Mouse (Mus musculus) v-Abl transformed pro-B cells (cell line): ENCODE measurements around the gene Clybl.

Experiments used
- in situ Hi-C, 2 experiments: fragments of 400-800 bp; cut with MboI; formaldehyde crosslinking; loops; one replicate each; pipeline ENCODE4 v1.15.1; 2025; ENCODE audit not compliant: unreplicated experiment in 2 of 2

Clybl gene

DNA sequence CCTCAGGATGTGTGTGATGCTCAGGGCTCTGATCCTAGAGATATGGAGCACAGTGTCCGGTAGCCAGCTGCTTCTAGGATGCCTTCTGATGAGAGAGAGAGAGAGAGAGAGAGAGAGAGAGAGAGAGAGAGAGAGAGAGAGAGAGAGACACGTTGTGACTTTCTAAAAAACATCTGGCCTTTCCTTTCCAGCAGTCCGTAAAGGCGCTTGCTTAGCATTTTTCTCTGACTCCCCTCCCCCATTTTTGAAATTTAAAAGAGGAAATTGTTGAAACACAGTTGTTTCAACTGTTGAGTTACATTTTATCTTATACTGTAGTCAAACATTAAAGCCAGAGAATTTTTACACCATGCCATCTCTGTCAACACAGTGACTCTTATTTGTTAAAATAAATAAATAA lies 114.9 kb downstream of the Clybl start:
- in situ Hi-C loops = no loop called here

DNA sequence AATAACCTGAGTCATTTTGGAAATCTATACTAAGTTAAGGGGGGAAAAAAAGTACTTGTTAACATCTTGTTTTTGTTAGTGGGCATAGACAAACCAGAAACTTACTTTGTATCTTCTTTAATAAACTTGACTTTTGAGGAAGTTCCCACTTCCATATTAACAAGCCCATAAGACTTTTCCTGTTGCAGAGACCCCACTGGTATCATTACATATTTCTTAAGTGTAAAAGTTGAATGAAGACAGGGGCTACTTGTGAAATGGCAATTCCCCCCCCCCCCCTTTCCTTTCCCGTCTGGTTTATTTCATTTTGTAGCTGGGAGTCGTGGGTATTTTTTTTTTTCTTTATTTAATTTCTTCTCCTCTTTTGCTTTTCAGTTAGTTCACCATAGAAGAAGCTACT lies 115.4 kb downstream of the Clybl start:
- in situ Hi-C loops = no loop called here

DNA sequence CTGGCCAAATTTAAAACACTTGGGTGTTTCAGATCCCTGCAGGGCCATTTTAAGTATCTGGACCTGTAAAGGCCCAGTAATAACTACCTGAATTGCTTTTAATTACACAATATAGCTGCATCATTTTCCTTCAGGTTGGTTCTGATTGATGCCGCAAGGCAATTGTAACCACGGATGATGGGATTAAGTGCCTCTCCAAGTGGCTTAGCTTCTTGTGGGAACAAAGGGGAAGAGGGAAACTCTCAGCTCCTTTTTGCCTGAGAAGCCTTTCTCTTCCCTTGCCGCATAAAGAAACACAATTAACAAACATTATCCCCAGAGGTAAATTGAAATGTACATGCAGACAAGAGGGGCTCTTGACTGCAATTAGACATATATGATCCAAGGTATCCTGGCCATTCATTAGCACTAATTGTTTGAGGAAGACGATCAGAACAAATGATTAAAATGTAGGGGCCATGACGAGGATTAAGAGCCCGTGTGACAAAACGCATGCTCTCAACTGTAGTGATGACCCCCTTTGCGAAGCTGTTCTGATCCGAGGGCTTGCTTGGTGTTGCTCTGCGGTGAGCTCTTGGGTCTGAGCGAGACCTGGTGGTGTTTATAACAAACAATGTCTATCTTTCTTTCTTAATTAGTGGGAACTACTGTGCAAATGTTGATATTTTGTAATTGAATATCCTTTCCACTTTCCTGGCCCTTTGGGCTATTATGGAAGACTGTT lies 116.0 kb downstream of the Clybl start:
- in situ Hi-C loops = no loop called here

DNA sequence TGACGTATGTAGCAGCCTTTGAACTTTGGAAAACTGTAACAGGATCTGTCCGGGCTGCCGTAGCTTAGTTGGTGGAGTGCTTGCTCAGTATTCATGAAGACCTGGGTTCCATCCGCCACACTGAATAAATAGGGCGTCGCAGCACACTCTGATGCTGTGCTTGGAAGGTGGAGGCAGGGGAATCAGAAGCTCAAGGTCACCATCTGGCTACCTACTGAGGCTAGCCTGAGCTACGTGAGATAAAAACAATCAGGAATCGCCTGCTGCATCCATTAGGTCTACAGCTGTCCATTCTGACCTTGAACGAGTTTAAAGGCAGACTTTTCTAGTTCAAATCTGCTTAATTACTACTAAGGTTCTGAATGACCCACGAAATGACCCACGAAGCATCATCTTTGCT lies 118.8 kb downstream of the Clybl start:
- in situ Hi-C loops = no loop called here

DNA sequence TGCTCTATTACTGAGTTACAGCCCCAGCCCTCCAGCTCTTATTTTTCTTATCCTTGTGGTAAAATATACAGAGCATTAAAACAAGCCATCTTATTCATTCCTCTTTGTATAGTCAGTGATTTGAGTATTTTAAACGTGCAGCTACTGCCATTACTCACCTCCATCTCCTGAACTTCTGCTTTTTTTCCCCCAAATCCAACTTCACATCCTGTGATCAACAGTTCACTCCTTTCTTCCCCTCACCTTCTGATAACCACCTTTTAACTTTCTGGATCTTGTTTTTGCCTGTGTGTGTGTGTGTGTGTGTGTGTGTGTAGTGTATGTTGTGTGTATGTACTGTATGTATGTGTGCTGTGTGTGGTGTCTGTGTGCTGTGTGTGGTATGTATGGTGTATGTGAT lies 122.3 kb downstream of the Clybl start:
- in situ Hi-C loops = no loop called here

DNA sequence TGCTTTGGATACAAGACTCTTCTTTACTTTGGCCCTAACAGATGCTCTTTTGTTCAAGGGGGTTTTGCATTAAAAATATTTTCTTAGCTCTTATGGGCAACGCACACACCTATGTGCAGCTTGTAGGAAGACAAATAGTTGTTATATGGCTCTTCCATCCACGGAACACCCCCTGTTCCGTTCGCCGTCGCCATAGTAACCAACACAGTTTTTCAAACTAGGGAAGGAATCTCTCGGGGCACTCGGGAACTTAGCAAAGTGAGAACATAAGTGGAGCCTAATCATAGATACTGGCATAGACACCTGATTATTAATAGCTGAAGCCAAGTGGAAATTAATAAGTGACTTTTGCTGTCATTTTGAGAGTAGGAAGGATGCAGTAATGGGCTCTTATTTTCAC lies 123.6 kb downstream of the Clybl start:
- in situ Hi-C loops = no loop called here

DNA sequence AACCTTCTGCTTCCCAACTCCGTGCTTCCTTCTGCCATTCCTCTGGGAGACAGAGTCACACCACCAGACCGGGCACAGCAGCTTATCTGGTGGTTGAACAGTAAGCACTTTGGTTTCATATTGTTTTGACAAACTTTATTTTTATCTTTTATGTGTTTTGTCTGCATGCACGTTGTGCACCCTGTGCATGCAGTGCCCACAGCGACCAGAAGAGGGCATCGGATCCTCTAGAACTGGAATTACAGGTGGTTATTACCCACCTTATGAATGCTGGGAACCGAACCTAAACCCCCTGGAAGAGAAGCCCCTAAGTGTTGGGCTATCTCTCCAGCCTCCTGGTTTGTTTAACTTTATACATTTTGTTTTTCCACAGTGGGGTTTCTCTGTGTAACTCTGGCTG lies 130.9 kb downstream of the Clybl start:
- in situ Hi-C loops = no loop called here

DNA sequence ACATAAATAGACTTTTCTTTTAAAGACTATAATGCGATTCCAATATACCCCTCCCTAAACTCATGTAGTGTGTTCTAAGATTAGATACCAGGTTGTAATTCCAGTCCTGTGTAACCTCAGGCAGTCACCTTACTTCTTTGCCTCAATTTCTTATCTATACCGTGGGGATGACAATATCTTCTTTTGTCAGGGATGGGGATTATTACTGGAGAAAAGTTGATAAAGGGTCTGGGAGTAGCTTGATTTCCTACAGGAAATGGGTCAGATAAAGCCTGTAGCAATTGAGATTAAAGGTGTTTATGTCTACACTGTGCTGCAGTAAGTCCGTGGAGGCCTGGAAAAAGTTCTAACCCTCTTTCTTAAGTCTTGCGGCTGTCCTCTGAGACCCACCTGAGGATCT lies 131.8 kb downstream of the Clybl start:
- in situ Hi-C loops = no loop called here

DNA sequence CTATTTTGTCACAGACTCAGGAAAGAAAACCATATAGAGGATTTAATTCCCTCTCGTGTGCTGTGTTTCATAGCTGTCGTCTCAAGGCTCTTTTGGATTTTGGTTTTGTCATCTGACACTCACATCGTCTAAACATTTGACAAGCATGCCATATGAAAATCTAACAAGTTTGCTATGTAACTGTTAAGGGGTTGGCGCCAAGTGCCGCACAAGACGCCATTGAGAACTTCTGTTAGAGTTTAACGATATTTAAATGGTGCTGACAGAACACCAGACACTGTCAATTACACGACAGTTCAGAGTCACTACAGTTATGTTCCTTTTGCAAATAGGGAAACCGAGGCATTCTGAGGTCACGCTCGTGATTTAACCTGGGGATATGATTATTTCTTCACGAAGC lies 134.2 kb downstream of the Clybl start:
- in situ Hi-C loops = no loop called here

DNA sequence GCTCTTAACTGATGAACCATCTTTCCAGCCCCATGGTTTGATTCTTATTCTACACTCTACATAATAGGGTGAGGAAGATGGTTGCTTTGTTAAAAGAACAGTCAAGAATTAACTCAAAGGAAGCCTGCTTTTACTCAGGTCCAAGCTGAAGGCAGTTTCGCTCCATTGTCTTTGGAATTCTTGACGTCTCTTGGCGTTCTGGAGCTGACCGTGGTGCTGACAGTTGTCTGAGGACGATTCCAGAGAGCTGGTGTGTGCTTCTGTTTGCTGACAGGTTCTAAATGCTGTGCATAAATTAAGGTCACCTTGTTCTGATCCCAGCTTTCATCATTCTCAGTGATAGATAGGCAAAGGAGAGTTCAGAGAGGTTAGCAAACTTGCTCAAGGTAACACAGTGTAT lies 140.6 kb downstream of the Clybl start:
- in situ Hi-C loops = no loop called here

DNA sequence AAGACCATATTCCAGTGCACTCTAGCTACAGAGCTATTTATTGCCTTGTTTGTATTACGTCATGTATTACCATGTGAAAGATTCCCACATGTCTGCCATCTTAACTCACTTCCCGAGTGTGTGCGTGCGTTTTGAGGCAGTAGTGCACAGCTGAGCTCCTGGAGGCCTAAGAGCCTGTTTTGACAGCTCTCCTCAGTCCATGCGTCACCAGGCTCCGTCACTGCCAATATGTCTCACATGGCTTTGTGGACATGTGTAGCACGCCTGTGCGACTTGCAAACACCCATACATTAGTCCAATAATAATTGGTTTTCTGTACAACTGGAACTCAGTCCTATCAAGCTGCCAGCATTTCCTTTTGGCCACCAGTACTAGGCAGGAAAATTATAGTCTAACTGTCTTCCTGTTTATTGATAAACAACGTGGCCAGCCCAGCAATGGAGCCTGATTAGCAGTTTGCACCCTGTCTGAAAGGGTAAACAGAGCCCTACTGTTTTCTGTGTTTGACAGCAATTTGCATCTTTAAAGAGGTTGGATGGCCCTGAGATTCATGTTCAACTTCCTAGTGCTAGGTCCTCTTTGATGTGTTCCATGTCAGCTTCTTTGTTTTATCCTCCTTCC lies 142.4 kb downstream of the Clybl start:
- in situ Hi-C loops = no loop called here

DNA sequence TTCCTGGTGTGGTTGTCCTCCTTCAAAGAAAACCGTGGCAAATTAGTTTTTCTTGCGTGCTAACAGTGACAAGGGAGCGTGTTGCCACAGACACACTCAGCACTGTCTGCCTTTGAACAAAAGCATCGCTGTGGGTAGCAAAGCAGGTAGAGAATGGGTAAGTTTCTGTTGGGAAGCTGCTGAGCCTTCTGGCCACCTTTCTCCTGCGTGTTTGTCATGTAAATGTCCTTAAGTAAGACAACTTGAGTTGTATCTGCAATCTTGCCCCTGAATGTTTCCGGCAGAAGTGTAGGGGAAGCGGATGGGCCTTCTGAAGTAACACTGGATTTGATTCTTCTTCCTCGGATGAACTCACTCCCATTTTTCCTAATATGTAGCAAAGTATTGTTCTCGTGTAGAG lies 148.6 kb downstream of the Clybl start:
- in situ Hi-C loops = no loop called here

DNA sequence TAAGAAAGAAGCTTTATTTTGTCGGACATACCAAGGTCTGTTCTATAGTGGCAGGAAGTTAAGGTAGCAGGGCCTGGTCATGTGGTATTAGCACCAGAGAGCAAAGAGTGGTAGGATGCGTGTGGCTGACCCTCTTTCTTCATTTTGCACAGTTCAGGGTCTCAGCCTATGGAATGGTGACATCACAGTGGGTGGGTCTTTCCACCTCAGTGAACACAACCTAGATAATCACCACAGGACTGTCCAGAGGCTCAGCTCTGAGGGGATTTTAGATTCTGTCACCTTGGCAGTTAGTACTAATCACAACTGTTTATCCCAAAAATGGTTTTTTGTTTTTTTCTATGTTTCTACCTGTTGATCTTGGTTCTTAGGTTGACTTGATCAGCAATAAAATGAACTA lies 149.2 kb downstream of the Clybl start:
- in situ Hi-C loops = no loop called here

DNA sequence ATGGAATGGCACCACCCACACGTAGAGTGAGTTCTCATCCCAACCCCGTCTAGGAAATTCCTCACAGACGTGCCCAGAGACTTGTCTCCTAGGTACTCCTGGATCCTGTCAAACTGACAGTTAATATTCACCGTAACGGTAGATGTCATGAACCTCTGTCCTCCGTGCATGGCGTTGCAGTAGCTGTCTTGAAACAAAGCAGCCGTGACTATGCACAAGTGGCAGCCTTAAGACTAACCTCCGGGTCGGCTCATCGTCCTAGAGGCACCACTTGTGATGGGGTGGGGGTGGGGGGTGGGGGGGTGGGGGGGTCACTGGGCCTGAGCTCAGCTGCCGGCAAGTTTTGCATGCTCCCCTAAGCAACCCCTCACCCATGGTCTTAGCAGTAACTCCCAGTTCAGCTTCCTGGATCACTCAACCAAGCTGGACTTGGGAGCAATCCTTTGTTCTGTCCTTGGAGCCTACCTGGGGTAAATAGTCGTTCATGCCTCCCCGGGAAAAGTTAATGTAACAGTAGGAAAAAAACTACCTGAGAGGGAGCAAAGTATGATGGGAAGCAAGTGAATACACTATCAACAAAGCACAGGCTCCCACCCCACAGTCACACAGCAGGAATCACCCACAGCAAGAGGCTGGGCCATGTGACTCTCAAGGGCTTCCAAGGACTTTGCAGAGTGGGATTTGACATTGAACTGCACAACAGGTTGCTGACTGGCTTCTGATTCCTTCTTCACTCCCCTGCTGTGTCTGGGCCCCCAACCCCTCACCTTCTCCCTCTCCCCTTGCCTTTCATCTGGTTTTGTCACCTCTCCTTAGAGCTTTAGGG lies 150.3 kb downstream of the Clybl start:
- in situ Hi-C loops = no loop called here

DNA sequence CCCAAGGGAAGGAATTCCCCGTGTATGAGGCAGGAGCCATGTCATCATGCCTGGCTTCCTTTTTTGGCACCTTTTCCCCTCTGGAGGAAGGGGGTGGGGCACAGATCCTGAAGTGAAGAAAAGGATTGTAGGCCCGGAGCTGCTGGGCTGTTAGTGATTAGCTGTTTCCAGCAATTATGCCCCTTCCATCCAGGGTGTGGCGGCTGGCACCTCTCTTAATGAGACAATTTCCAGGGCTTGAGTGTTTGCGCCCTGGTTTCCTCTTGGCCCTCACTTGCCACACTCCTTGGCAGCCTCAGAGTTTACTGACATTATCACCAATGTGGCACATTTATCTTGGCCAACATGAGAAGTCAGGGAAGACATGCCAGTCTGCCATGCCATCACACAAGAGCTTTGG lies 155.5 kb downstream of the Clybl start:
- in situ Hi-C loops = no loop called here

DNA sequence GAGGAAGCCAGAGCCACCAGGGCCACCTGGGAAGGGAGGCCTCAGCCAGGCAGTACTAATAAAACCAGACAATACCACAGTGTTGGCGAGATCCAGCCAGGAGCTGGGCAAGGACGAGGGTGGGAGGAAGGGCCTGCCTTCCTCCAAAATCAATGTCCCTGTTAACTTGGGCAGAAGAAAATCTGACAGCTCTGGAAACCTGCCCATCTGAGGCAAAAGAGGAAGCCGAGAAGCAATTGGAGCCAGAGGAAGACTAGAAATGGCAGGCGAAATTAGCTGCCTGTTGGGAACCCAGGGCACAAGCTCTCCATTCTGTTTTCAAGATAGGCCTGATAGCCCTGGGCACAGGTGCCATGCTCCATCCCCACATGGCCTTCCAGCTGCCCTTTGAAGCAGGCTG lies 157.3 kb downstream of the Clybl start:
- in situ Hi-C loops = no loop called here

DNA sequence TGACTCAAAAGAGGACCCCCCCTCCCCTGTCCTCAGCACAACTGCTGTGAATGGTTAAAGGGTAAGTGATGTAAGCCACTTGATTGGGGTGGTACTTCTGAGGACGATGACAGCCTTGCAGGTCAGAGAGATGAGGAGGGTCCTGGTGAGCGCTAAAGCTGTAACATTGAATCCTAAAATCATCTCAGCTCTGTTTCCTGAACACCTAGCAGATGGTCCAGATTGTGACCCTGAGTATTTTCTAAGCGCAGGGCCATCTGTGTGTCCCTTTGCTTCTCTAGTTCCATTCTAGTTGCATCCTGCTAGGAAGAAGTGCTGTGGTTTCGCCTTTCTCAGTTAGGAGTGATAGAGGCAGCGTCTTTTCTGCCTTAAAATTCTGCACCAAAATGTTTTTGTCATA lies 158.6 kb downstream of the Clybl start:
- in situ Hi-C loops = no loop called here

DNA sequence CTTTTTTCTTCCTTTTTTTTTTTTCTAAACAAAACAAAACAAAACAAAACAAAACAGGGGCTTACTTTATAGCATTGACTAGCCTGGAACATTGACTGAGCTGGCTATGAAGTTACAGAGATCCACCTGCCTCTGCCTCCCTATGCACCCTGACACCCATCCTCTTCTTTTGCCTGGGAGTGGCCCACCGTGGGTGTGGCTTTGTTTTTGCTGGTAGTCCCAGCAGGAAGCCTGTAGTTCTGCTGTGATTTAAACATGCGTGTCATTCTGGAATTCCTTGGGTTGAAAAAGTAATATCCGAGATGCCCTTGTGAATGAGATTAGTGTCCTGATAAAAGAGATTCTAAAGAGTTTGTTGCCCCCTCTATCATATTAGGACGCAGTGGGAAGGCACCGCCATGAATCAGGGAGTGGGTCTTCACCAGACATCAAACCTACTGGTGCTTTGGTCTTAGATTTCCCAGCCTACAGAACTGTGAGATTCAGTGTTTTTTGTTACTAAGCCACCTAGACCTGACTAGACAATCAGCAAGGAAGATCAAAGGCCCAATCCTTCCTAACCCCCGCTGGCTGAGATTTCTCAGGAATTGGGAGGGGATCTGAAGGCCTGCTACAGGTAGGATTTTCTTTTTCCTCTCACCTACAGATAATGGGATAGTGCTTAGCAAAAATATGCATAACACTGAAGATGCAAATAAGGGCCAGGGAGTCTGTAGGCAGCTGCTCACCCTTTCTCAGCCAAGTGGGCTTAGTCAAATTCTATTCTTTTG lies 160.3 kb downstream of the Clybl start:
- in situ Hi-C loops = no loop called here

DNA sequence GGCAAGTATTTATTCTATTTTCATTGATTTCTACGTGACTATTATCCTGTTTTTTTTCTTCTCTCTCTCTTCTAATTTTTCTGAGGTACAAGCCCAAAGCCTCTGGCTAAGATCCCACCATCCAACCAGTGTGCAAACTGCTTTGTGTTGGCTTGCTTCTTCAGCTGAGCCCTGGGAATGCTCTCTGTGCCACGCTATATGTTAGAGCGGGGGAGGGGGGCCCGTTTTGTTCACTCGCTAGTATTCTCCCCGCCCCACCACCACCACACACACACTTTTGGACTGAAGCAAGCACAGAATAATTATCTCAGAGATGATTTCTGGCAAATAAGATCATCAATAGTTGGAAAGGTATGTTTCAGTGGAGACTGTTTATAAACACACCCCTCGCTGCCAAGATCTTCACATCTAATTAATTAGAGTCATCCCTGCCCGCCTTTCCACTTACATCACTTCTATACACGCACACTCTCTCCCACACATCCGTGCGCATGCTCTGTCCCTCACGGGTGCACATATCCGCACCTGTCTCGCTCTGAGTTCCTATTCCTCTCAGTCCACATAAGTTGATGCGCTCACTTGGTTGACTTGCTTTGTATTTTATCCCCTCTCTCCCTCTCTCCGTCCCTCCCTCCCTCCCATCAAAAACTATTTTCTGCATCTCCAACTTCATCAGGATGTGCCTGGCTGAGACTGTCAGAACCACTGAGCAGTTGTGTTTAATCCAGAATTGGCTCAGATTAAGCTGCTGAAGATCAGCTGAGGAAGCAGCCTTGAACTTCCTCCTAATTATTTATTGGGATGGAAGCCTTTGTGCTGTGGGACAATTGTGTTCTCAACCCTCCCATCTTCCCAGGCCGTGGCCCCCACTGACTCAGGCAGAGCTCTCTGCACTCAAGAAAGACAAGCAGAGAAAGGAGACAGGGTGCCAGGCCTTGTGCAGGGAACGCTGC lies 163.0 kb downstream of the Clybl start:
- in situ Hi-C loops = no loop called here

DNA sequence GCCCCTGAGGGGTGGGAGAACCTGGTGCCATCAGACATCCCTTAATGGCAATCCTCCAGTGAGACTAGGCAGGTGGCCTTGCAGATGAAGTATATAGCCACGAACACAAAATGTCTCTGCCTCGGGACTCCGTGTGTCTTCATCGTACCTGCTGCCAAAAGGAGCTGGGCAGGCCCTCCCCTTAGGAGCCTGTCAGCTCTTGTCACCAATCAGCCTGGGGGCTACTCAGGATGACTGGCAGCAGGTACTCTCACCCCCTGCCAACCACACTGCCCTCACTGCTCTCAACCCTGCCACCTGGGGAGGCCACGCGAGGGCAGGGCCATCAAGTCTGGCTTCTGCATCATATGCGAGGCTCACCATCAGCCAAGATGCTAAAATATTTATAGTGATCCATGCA lies 166.6 kb downstream of the Clybl start:
- in situ Hi-C loops = no loop called here
